Mouse (Mus musculus): ENCODE results near the gene Mgat5b.

The Mgat5b gene

DNA sequence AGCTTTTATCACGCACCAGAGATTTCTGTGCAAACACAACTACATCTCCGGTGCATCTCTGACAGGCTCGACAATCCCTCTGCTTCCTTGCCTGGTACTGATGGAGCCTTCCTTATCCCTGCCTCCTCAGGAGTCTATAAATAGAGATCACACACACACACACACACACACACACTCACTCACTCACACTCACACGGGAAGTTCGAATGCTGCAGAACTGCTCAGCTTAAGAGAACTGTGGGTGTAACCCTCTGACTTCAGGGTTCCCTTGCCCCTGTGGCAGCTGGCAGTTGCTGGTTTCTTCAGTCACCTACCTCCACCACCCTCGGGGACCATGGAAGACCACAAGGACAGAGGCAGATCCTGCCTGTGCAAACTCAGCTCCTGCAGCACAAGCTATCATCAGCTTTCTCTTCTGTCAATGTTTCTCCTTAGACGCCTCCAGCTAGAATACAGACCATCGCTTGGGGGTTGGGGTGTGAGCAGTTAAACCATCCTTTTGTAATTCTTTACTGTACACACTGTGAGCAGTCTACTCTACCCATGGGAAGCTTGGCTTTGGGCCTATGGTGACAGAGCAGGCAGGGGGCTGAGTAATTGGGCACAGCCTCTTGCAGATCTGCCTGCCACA lies 111.9 kb downstream of the Mgat5b start:
- DNase-seq (ENCODE audit: low spot score in 2 of 2), result peak; percentile 65 to 73

DNA sequence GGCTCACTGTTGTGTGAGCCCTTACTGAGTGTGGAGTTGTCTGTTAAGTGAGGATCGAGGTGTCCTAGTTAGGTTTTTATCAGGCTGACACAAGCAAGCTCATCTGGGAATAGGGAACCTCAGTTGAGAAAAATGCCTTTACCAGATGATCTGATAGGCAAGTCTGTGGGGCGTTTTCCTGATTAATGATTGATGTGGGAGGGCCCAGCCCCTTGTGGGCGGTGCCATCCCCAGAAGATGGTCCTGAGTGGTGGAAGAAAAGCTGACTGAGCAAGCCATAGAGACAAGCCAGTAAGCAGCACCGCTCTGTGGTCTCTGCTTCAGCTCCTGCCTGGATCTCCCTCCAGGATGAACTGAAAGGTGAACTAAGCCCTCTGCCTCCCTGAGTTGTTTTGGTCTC lies 112.6 kb downstream of the Mgat5b start:
- DNase-seq (ENCODE audit: low spot score in 2 of 2), result peak; percentile 54 to 71

DNA sequence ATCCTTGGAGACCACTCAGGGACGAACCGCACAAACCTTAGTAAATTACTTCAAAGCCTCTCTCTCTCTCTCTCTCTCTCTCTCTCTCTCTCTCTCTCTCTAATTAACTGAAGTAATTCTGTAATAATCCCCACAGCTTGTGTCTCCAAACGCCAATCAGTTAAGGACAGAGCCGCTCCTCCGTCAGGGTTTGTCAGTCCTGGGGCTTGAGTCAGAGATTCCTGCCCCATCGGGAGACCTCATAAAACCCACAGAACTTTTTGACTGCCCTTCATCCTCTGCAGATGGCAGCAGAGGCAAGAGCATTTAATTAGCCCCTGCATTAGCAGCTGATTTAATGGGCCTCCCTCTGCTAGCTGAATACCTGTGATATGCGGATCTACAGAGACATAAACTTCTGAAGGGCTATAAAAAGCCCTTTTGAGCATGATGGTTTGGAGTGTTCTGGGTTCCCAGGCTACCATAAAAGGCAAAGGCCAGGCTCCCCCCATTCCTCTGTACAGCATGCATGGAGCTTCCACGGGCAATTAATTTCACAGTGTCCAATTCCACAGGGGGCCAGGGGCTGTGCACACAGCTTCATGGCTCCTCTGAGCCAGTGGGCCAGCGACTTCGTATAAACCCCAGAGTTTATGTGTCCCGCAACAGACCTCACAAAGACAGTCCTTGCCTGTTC lies 117.1 kb downstream of the Mgat5b start:
- DNase-seq (ENCODE audit: low spot score in 2 of 2), result no peak
